Mouse (Mus musculus): ENCODE data around the gene Rcor3. TPM values are rescaled to one million over a fixed set of nuclear protein-coding genes. Genes with fewer than 3 reads are reported as not detected.

Gene Rcor3
- polyA plus RNA-seq (2015; fragmentation: Nextera tagmentation; extraction: Ambion mirVana) = 26.8 and 29.3 TPM in 2 replicates

DNA sequence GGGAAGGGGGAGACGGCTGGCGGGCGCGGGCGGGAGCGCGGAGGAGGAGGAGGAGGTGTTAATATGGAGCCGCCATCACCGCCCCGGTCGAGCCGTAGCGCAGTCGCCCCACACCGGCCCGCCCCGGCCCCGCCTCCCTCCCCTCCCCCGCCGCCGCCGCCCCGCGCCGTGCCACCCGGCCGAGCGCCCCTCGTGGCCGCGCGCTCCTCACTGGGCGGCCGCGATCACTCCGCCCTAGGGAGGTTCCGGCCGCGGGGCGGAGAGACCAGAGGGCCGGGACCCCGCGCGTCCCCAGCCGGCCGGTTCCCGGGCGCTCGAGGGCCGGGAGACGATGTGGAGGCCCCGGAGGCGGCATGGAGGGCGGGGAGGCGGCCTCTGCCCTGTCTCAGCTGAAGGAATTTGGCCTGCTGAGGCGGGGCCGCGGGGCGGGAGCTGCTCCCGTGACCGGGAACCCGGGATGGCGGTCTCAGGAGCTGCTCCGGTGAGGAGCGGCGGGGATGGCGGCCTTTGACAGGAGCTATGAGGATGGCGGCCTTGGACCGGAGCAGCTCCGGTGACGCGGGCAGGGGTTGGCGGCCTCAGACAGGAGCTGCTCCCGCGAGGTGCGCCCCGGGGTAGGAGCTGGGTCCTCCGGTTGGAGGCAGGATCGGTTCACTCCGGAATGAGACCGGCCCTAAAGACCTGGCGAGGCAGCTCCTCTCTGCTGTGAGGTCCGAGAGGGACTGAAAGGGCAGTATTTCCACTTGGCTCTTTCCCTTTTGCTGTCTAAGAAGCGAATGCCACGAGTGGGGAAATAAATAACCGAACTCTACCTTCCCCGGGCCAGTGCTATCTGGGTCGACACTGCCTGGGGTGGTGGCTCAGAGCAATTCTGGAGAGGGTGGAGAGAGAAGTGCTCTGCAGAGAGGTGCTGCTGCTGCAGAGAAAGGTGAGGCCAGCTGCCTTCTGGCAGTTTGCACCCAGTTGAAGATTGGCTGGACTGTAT is at the start of gene Rcor3:
Gene Rcor3, minus strand, starts transcription at position 137 of the 985 bp plus-strand sequence.
- WGBS = 0% methylated on average over 61 of the region's 88 CpGs

DNA sequence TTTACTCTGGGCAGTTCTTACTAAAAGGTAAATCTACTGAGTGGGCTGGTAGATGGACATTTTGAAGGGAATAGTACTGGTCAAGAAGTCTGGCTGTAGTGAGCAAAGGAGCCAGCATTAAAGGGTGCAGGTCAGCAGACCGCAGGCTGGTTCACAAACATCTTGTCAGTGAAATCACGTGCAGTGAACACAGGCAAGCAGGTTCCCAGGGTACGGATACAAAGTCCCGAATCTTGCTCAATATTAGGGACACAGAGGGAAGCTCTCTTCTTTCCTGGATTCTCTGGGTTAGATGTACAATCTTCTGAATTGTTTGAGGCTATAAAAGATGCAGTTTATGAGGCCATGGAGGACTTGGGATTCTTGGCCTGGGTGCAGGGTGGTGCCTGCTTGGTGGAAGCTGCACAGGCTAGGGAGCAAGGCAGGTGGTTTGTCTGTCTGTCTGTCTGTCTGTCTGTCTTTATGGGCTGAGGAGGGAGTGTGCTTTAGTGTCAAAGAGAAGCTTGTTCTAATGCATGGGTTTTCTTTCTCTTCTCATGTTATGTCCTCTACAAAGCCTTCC is 43.9 kb upstream of the Rcor3 start:
- Histone ChIP-seq H3K27ac (no peak overlapping the region), H3K4me3 (no peak overlapping the region), H3K36me3 (no peaks in the 10 kb centered on the region), H3K9ac (no peak overlapping the region), H3K9me3 (no peaks in the 10 kb centered on the region), H3K27me3 (no peaks in the 10 kb centered on the region), H3K4me1 (no peaks in the 10 kb centered on the region), H3K4me2 (no peak overlapping the region)
- WGBS = 57% methylated on average over 4 of the region's 4 CpGs
- ATAC-seq (ENCODE audit: borderline replicate concordance, extremely low read depth, low FRiP score, low TSS enrichment) = no peak

More for the DNA sequence above, at the start of gene Rcor3:
- Histone ChIP-seq H3K27me3 (no peaks in the 10 kb centered on the region), H3K36me3 (no peaks in the 10 kb centered on the region), H3K9me3 (no peaks in the 10 kb centered on the region), H3K4me1 (peaks cover 18% of the 10 kb centered on the region), H3K27ac (peak within 1 kb of the TSS; percentile 97), H3K4me3 (peak within 1 kb of the TSS; percentile 94), H3K4me2 (peak within 1 kb of the TSS; percentile 97), H3K9ac (peak within 1 kb of the TSS; percentile 96)
- ATAC-seq (ENCODE audit: borderline replicate concordance, extremely low read depth, low FRiP score, low TSS enrichment) = peak; percentile 83

- Histone ChIP-seq H3K4me3 (no peak overlapping the region), H3K27me3 (no peaks in the 10 kb centered on the region), H3K9ac (no peak overlapping the region), H3K27ac (no peak overlapping the region), H3K36me3 (no peaks in the 10 kb centered on the region), H3K4me1 (no peaks in the 10 kb centered on the region), H3K4me2 (no peak overlapping the region), H3K9me3 (no peaks in the 10 kb centered on the region)
- no peak for ATAC-seq (ENCODE audit: borderline replicate concordance, extremely low read depth, low FRiP score, low TSS enrichment)
- WGBS = 24% methylated on average over 3 of the region's 3 CpGs
Observed at GRCm38 (mm10) chr1:192179877-192180276, 42.0 kb upstream of the Rcor3 start.

- H3K36me3 ChIP-seq = no peaks in the 10 kb centered on the region
- ATAC-seq (ENCODE audit: borderline replicate concordance, extremely low read depth, low FRiP score, low TSS enrichment) = no peak
- H3K9ac ChIP-seq = no peak overlapping the region
- 76% methylated on average over 3 of the region's 3 CpGs for WGBS
- no peaks in the 10 kb centered on the region for H3K27me3 ChIP-seq
- no peak overlapping the region for H3K4me3 ChIP-seq
- no peaks in the 10 kb centered on the region for H3K9me3 ChIP-seq
- H3K4me2 ChIP-seq = no peak overlapping the region
- no peaks in the 10 kb centered on the region for H3K4me1 ChIP-seq
- H3K27ac ChIP-seq = no peak overlapping the region
Observed at GRCm38 (mm10) chr1:192171477-192171876, 33.6 kb upstream of the Rcor3 start.

GRCm38 (mm10) chr1:192151179-192151578 is 13.3 kb upstream of the Rcor3 start:
- H3K36me3 ChIP-seq = no peaks in the 10 kb centered on the region
- 83% methylated on average over 4 of the region's 4 CpGs for WGBS
- no peaks in the 10 kb centered on the region for H3K9me3 ChIP-seq
- H3K4me3 ChIP-seq = no peak overlapping the region
- H3K27me3 ChIP-seq = no peaks in the 10 kb centered on the region
- ATAC-seq (ENCODE audit: borderline replicate concordance, extremely low read depth, low FRiP score, low TSS enrichment) = no peak
- no peak overlapping the region for H3K27ac ChIP-seq
- H3K9ac ChIP-seq = no peak overlapping the region
- no peak overlapping the region for H3K4me2 ChIP-seq
- no peaks in the 10 kb centered on the region for H3K4me1 ChIP-seq

DNA sequence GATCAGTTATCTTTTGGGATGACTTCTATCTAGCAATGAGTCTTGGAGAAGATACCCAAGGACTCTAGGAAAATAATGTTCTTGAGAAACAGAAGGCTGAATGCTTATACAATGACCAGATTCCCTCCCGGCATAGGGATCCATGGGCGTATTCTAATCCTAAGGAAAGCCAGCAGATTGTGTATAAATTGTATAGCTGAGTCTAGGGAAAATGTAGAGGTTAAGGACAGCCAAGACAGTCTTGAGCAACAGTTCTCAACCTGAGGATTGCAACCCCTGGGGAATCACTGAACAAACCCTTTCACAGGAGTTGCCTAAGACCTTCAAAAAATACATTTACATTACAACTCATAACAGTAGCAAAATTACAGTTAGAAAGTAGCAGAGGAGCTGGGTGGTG is 2.5 kb upstream of the Rcor3 start:
- no peaks in the 10 kb centered on the region for H3K9me3 ChIP-seq
- no peak overlapping the region for H3K9ac ChIP-seq
- H3K4me1 ChIP-seq = peaks cover 18% of the 10 kb centered on the region
- WGBS = 96% methylated on average over 2 of the region's 2 CpGs
- no peaks in the 10 kb centered on the region for H3K36me3 ChIP-seq
- no peak overlapping the region for H3K27ac ChIP-seq
- no peak for ATAC-seq (ENCODE audit: borderline replicate concordance, extremely low read depth, low FRiP score, low TSS enrichment)
- no peak overlapping the region for H3K4me3 ChIP-seq
- no peaks in the 10 kb centered on the region for H3K27me3 ChIP-seq
- no peak overlapping the region for H3K4me2 ChIP-seq

GRCm38 (mm10) chr1:192137291-192137925 is 454 bp downstream of the Rcor3 start:
- H3K27ac ChIP-seq = peak overlapping the region; percentile 97
- no peaks in the 10 kb centered on the region for H3K27me3 ChIP-seq
- H3K9me3 ChIP-seq = no peaks in the 10 kb centered on the region
- peaks cover 18% of the 10 kb centered on the region for H3K4me1 ChIP-seq
- peak overlapping the region; percentile 97 for H3K4me2 ChIP-seq
- peak; percentile 37; the same call in 1 of the 2 replicates for ATAC-seq (ENCODE audit: borderline replicate concordance, extremely low read depth, low FRiP score, low TSS enrichment)
- H3K9ac ChIP-seq = peak overlapping the region; percentile 96
- WGBS = under 1% methylated on average over 48 of the region's 61 CpGs
- peak overlapping the region; percentile 94 for H3K4me3 ChIP-seq
- no peaks in the 10 kb centered on the region for H3K36me3 ChIP-seq

DNA sequence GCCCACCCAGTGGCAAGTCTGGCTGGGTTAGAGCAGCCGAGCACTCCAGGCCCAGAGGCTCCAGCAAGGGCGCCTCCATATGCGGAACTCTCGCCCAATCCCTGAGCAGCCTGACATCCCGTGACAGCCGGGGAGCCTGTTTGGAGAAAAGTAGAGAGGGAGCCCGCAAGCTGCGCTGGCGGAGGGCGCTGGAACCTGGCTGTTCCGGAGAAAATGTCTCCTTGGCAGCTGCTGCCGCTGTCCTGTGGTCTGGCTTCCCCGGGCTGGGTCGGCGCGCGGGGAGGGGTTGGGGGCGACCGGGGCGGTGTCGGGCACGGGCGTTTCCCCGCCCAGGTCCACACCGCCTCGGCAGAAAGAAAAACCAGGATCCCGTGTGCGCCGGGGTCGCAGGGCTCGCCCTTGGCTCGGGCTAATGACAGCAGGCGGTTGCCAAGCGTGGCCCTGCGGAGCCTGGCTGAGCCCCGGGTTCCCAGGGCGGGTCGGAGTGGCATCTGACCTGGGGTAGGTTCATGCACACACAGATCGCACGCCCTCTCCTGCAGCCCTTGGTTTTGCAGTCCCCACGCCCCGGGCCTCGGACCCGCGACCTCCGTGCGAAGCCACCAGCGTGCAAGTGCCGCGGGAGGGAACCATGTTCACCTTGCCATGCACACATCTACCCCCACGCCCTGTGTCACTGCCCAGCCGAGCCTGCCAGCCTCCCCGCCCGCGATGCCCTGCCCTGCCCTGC is 1.1 kb downstream of the Rcor3 start:
- Histone ChIP-seq H3K4me2 (peak overlapping the region; percentile 97), H3K9ac (peak overlapping the region; percentile 96), H3K4me3 (peak overlapping the region; percentile 94), H3K9me3 (no peaks in the 10 kb centered on the region), H3K4me1 (peaks cover 18% of the 10 kb centered on the region), H3K27ac (peak overlapping the region; percentile 97), H3K36me3 (no peaks in the 10 kb centered on the region), H3K27me3 (no peaks in the 10 kb centered on the region)
- ATAC-seq (ENCODE audit: borderline replicate concordance, extremely low read depth, low FRiP score, low TSS enrichment) = peak; percentile 84
- under 1% methylated on average over 52 of the region's 55 CpGs for WGBS

DNA sequence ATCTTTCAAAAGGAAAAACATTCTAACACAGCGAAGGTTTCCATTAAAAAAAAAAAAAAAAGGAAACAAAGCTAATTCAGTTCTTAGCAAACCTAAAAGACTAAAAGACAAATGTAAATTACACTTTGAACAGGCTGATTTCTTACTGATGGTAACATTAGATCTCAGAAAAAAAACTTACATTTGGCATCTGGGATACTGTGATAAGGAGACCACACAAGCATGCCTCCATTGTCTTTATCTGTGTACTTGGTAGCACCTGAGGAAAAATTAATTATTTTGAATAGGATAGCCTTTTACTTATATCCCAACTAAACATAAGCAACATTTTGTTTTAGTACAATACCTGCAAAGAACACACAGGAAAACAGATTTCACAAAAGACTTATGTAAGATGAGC is 7.7 kb downstream of the Rcor3 start:
- H3K4me1 ChIP-seq = no peaks in the 10 kb centered on the region
- H3K27me3 ChIP-seq = no peaks in the 10 kb centered on the region
- WGBS = 93% methylated on average over 1 of the region's 1 CpGs
- H3K36me3 ChIP-seq = peaks cover 13% of the 10 kb centered on the region; the same call in 1 of the 2 replicates
- no peak for ATAC-seq (ENCODE audit: borderline replicate concordance, extremely low read depth, low FRiP score, low TSS enrichment)
- no peak overlapping the region for H3K4me2 ChIP-seq
- no peak overlapping the region for H3K9ac ChIP-seq
- H3K9me3 ChIP-seq = no peaks in the 10 kb centered on the region
- no peak overlapping the region for H3K27ac ChIP-seq
- H3K4me3 ChIP-seq = no peak overlapping the region

GRCm38 (mm10) chr1:192128343-192128742 is 9.5 kb downstream of the Rcor3 start:
- Histone ChIP-seq H3K27ac (no peak overlapping the region), H3K4me2 (no peak overlapping the region), H3K9me3 (no peaks in the 10 kb centered on the region), H3K4me1 (no peaks in the 10 kb centered on the region), H3K36me3 (peaks cover 25% of the 10 kb centered on the region), H3K4me3 (no peak overlapping the region), H3K27me3 (no peaks in the 10 kb centered on the region), H3K9ac (no peak overlapping the region)
- no peak for ATAC-seq (ENCODE audit: borderline replicate concordance, extremely low read depth, low FRiP score, low TSS enrichment)
- 83% methylated on average over 8 of the region's 8 CpGs for WGBS

GRCm38 (mm10) chr1:192125761-192126160 is 12.1 kb downstream of the Rcor3 start:
- no peaks in the 10 kb centered on the region for H3K4me1 ChIP-seq
- H3K9me3 ChIP-seq = no peaks in the 10 kb centered on the region
- H3K27me3 ChIP-seq = no peaks in the 10 kb centered on the region
- peaks cover 44% of the 10 kb centered on the region for H3K36me3 ChIP-seq
- ATAC-seq (ENCODE audit: borderline replicate concordance, extremely low read depth, low FRiP score, low TSS enrichment) = no peak
- H3K9ac ChIP-seq = no peak overlapping the region
- WGBS = 87% methylated on average over 6 of the region's 6 CpGs
- no peak overlapping the region for H3K4me2 ChIP-seq
- H3K4me3 ChIP-seq = no peak overlapping the region
- H3K27ac ChIP-seq = no peak overlapping the region

Data from lung, embryonic 15.5 days (tissue).